Mouse (Mus musculus) limb, embryonic 12.5 days (tissue): ENCODE results near the gene Ppp6r2. TPM values are rescaled to one million over a fixed set of nuclear protein-coding genes. Genes with fewer than 3 reads are reported as not detected.

Source experiments
- ATAC-seq: fragments of 200-750 bp; cut with Nextera tagmentation; 2 replicates; pipeline ENCODE4 v1.8.0; 2017; ENCODE audit warnings: low read depth, moderate TSS enrichment; ENCODE audit not compliant: insufficient number of reproducible peaks, insufficient read depth, low FRiP score, low TSS enrichment
- H3K27ac ChIP-seq: fragments of 300-500 bp; sonication (generic); 2 replicates; pipeline ENCODE4 v1.5.1; 2016; ENCODE audit warnings: mild to moderate bottlenecking, moderate library complexity
- H3K27me3 ChIP-seq: fragments of 300-500 bp; sonication (generic); 2 replicates; pipeline ENCODE4 v1.6.1; 2016; ENCODE audit warnings: mild to moderate bottlenecking, moderate library complexity
- H3K36me3 ChIP-seq: fragments of 300-500 bp; sonication (generic); 2 replicates; pipeline ENCODE4 v1.6.1; 2016; ENCODE audit warnings: mild to moderate bottlenecking, moderate library complexity
- H3K4me1 ChIP-seq: fragments of 300-500 bp; sonication (generic); replicated peaks from 2 replicates; pipeline ENCODE4 v1.6.1; 2016
- H3K4me2 ChIP-seq: fragments of 300-500 bp; sonication (generic); 2 replicates; pipeline ENCODE4 v1.6.1; 2016; ENCODE audit warnings: mild to moderate bottlenecking, moderate library complexity
- H3K4me3 ChIP-seq: fragments of 300-500 bp; sonication (generic); replicated peaks from 2 replicates; pipeline ENCODE4 v1.5.1; 2016; ENCODE audit warnings: mild to moderate bottlenecking
- H3K9ac ChIP-seq: fragments of 300-500 bp; sonication (generic); replicated peaks from 2 replicates; pipeline ENCODE4 v1.6.1; 2016; ENCODE audit warnings: mild to moderate bottlenecking, moderate library complexity
- H3K9me3 ChIP-seq: fragments of 300-500 bp; sonication (generic); 2 replicates; pipeline ENCODE4 v1.6.1; 2016; ENCODE audit warnings: mild to moderate bottlenecking, moderate library complexity
- WGBS: fragments of 180-500 bp; shearing (Covaris S2); methylation state at CpG from one replicate; pipeline ENCODE4 v1.1.7; 2016; 5-methylcytosine and 5-hydroxymethylcytosine counted together
- microRNA-seq: library from miRNA; unstranded; fragments of <30 nt; microRNA quantifications from one replicate; pipeline ENCODE4, GENCODE M21; 2017
- polyA plus RNA-seq: library from polyadenylated mRNA; unstranded; fragments of >200 nt; fragmentation: Nextera tagmentation; extraction: Ambion mirVana; gene quantifications from 2 replicates; pipeline ENCODE4 v1.2.1, GENCODE M21; 2016

Gene Ppp6r2
- polyA plus RNA-seq, 1 experiment from 2014 or later: 33.3 TPM

- no peak for ATAC-seq
- H3K4me2 ChIP-seq: no peak overlapping the region
- no peak overlapping the region for H3K9ac ChIP-seq
Measured at GRCm38 (mm10) chr15:89334774-89335537, 123.6 kb downstream of the Ppp6r2 start.

GRCm38 (mm10) chr15:89336422-89336821, 125.1 kb downstream of the Ppp6r2 start:
- Histone ChIP-seq H3K27ac (no peak overlapping the region), H3K4me2 (no peak overlapping the region), H3K9ac (no peak overlapping the region), H3K27me3 (no peaks in the 10 kb centered on the region), H3K36me3 (no peaks in the 10 kb centered on the region), H3K4me3 (no peak overlapping the region), H3K4me1 (no peaks in the 10 kb centered on the region), H3K9me3 (no peaks in the 10 kb centered on the region)
- no peak for ATAC-seq
- WGBS: 86% methylated on average over 14 of the region's 14 CpGs

More at GRCm38 (mm10) chr15:89334774-89335537, 123.6 kb downstream of the Ppp6r2 start:
- Histone ChIP-seq H3K4me1 (no peaks in the 10 kb centered on the region), H3K27me3 (no peaks in the 10 kb centered on the region), H3K4me3 (no peak overlapping the region), H3K9me3 (no peaks in the 10 kb centered on the region), H3K27ac (no peak overlapping the region), H3K36me3 (no peaks in the 10 kb centered on the region)
- WGBS: 82% methylated on average over 17 of the region's 17 CpGs

Small RNAs within 50 kb of the gene (microRNA-seq; reads per million reads assigned to microRNA genes)
- gene Mir6958: 3.5 reads per million, percentile 10 among the genes with 10 or more reads in this experiment
- gene Mir6959: not detected
- gene Mir7118: not detected

Other genes starting within 250 kb of the Ppp6r2 start
- not detected in 2 replicates for gene Mlc1, start 232.5 kb upstream of the Ppp6r2 start, polyA plus RNA-seq
- gene Mov10l1, start 228.6 kb upstream of the Ppp6r2 start, polyA plus RNA-seq: not detected in 2 replicates
- 0.41 and 0.54 TPM in 2 replicates for gene Panx2, start 151.8 kb upstream of the Ppp6r2 start, polyA plus RNA-seq
- 48.6 and 48.7 TPM in 2 replicates for gene Trabd, start 136.4 kb upstream of the Ppp6r2 start, polyA plus RNA-seq
- 19.2 and 21.1 TPM in 2 replicates for gene Selenoo, start 122.5 kb upstream of the Ppp6r2 start, polyA plus RNA-seq
- gene Tubgcp6, start 88.4 kb upstream of the Ppp6r2 start, polyA plus RNA-seq: 22.7 and 24.8 TPM in 2 replicates
- gene Hdac10, start 82.9 kb upstream of the Ppp6r2 start, polyA plus RNA-seq: 15.0 and 15.2 TPM in 2 replicates
- gene Mapk12, start 70.8 kb upstream of the Ppp6r2 start, polyA plus RNA-seq: 8.9 and 9.3 TPM in 2 replicates
- 13.6 and 14.4 TPM in 2 replicates for gene Mapk11, start 61.9 kb upstream of the Ppp6r2 start, polyA plus RNA-seq
- 157 and 170 TPM in 2 replicates for gene Plxnb2, start 30.8 kb upstream of the Ppp6r2 start, polyA plus RNA-seq
- 30.1 and 31.2 TPM in 2 replicates for gene Dennd6b, start 15.1 kb upstream of the Ppp6r2 start, polyA plus RNA-seq
- gene Sbf1, start 103.8 kb downstream of the Ppp6r2 start, polyA plus RNA-seq: 57.2 and 73.4 TPM in 2 replicates
- gene Adm2, start 111.2 kb downstream of the Ppp6r2 start, polyA plus RNA-seq: 0.16 and 0.17 TPM in 2 replicates
- not detected in 2 replicates for gene Miox, start 122.8 kb downstream of the Ppp6r2 start, polyA plus RNA-seq
- 43.3 and 47.4 TPM in 2 replicates for gene Lmf2, start 144.1 kb downstream of the Ppp6r2 start, polyA plus RNA-seq
- 175 and 183 TPM in 2 replicates for gene Ncaph2, start 144.2 kb downstream of the Ppp6r2 start, polyA plus RNA-seq
- 4.2 and 5.3 TPM in 2 replicates for gene Sco2, start 162.3 kb downstream of the Ppp6r2 start, polyA plus RNA-seq
- gene Tymp, start 165.5 kb downstream of the Ppp6r2 start, polyA plus RNA-seq: 1.5 TPM in 2 replicates
- gene Odf3b, start 167.7 kb downstream of the Ppp6r2 start, polyA plus RNA-seq: 0.33 and 0.48 TPM in 2 replicates
- 0.05 TPM in 1 of 2 replicates, not detected in the other for gene Klhdc7b, start 173.4 kb downstream of the Ppp6r2 start, polyA plus RNA-seq
- gene Syce3, start 198.9 kb downstream of the Ppp6r2 start, polyA plus RNA-seq: not detected in 2 replicates
- gene Cpt1b, start 214.3 kb downstream of the Ppp6r2 start, polyA plus RNA-seq: 0.25 and 0.74 TPM in 2 replicates
- gene C730034F03Rik, start 218.0 kb downstream of the Ppp6r2 start, polyA plus RNA-seq: 3.6 and 3.8 TPM in 2 replicates
- gene Gm44502, start 218.1 kb downstream of the Ppp6r2 start, polyA plus RNA-seq: not detected in 2 replicates
- gene Chkb, start 218.4 kb downstream of the Ppp6r2 start, polyA plus RNA-seq: 59.2 and 61.8 TPM in 2 replicates
- gene Mapk8ip2, start 242.4 kb downstream of the Ppp6r2 start, polyA plus RNA-seq: 2.0 and 2.1 TPM in 2 replicates